Mouse (Mus musculus) liver, embryonic 14.5 days (tissue): ENCODE measurements around the gene Tunar.

Experiments used
- CTCF ChIP-seq: IDR thresholded peaks from 2 replicates; pipeline ENCODE4 v1.5.1; 2016; ENCODE audit warnings: antibody characterized with exemption, low read depth, control low read depth
- EP300 ChIP-seq: IDR thresholded peaks from 2 replicates; pipeline ENCODE4 v1.6.1; 2016; ENCODE audit warnings: antibody characterized with exemption, low read depth

DNA sequence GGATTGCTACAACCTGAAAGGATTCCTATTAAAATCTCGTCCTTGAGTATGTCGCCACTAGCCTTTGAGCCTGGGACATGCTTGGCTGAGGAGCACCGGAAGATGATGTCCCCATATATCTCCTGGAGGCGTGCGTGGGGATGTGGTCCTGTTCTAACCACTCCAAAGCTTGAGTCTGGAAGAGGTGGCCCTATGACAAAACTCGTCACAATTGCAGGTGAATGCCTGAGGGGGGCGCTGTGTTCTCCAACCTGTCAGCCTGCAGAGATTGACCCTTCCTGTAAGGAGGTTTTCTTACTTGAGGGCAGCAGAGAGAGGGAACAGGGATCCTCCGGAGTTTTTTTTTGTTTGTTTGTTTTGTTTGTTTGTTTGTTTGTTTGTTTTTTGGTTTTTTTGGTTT lies 21.1 kb downstream of the Tunar start:
- TF ChIP-seq CTCF = no peak
- no peak for TF ChIP-seq EP300
